Mouse (Mus musculus): ENCODE measurements around the gene Ints3.

DNA sequence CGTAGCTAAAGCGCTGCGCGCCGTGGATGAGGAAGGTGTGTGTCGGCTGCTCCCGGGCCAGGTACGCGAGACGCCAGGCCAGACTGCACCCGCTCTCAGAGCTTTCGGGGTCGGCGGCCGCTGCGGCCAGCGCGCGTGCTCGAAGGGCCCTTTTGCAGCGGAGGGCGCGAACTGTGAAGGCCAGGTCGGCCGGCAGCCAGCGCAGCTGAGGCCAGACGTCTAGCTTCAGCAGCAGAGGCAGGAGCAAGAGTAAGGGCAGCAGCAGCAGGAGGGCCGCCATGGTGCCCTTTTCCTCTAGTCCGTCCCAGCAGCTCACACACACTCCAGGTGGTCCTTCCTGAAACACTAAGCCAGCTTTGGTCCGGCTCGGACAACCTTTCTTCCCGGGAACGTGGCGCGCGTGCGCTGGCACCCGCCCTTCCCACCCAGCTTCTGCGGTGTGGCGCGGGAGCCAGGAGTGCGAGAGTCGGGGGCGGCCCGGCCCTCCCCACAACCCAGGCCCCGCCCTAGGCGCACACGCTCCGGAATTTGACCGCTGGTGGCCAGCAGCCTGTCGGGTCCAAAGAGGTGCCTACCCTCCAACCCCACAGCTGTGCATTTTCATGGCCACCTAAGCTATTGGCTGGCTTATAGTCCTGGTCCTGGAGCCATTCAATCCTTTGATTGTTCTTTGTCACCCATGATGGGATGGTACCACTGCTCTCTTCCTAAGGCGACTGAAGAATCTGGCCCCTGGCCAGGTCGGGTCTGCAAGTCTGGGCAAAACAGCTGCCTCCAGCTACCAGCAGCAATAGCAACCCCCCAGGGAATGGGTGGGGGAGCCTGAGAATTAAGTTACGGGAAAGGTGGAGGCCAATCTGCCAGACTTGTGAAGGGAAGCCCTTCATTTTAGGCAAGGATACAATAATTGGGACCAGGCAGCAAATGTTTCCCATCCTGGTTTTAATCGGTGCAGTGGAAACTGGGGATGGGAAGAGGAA, 43.6 kb downstream of the Ints3 start, which contains the start of gene Slc27a3:
- TF ChIP-seq POLR2A (IDR thresholded peaks at IDR 0.05; ENCODE audit: extremely low read depth, insufficient read depth, low read length) (no peak), CTCF (IDR thresholded peaks at IDR 0.05; ENCODE audit: extremely low read depth, insufficient read depth, low read length) (no peak)
